Mouse (Mus musculus): ENCODE measurements around the gene Gm14685.
A peak's percentile ranks its signal among the peaks of the same experiment; 100 is the strongest.
"Not testable (repeated sequence)": the region's sequence is repeated elsewhere in the genome, so short reads cannot be mapped to it uniquely, and the experiment has no call there.

The Gm14685 gene

DNA sequence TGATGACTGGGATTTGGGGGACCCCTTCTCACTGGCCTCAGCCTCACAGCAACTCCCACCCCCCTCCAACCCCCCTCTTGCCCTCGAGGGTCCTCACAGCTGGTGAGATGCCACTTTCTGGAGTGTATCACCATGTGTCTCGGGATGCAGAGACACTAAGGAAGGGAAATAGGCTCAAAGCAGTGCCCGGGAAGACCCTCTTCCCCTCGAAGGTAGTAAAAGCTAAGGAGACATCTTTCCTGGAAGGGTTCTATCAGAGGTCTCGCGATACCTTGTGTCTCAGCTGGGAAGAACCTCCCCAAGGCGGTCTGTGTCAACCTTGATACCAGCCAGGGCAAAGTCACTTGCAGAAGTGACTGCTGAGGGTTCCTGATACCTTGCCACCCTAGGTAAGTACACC, at the start of gene Gm14685:
Gm14685 (plus strand) TSS at position 301 of the 400 bp plus-strand sequence.
- not testable (repeated sequence) for DNase-seq (ENCODE audit: low spot score in 2 of 2)

DNA sequence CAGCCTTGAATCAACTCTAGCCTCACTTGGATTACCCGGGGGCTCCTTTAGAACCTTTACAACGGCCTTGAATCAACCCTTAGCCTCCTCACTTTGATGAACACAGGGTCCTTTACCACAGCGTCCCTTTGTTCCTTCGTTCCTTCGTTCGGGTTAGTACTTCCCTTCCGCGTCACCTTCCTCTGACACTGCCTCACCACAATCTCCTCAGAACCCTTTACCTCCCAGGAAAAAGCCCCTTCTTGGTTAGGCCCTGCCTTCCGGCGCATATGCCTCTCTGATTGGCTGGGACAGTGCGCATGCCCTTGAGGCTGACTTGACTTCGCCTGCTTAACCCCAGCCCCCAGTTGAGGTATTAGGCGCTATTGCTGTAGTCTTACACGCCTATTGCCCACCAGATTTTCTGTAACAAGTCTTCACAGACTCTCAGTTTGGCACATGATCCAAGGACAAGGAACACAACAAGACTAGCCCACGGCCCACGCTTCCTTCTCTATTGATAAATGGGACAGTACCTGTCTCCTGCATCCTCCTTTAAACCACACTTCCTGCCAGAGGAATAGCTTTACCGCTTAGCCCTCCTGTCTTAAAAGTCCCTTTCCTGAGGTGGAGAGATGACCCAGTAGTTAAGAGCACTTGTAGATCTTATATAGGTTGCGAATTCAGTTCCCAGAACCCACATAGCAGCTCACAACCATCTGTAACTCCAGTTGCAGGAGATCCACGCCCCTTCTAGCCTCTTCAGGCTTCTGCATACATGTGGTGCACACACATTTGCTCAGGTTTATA, 34.4 kb upstream of the Gm14685 start, which contains the start of gene Xlr4a:
Xlr4a (minus strand) TSS at position 212 of the 789 bp plus-strand sequence.
- DNase-seq (ENCODE audit: low spot score in 2 of 2): not testable (repeated sequence)

DNA sequence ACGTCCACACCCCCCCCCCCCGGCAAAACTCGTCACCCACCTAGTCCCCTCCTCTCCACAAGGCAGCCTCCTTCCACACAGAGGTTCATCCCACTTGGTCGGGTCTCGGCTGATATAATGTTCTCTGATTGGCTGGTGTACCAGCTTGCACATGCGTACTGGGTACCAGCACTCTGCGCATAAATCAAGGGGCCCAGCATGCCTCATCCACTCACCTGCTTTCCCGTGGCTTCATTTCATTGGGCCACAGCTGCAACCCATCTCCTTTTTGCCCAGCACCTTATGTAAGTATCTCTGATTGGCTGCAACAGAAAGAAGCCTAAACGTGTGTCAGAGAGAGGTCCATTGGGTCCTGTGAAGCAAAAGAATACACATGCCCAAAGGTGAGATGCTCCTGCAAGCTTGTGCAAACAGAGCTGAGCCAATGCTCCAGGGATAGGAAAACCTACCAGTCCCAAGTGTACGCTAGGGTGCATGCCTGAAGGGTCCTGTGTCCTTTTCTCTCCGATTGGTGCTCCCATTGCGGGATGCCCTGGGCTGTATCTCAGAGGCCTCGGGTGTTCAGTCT, 19.8 kb upstream of the Gm14685 start, which contains the start of gene Xlr3a:
Xlr3a (minus strand) TSS at position 155 of the 568 bp plus-strand sequence.
- DNase-seq (ENCODE audit: low spot score in 2 of 2): peak in 1 of 2 experiments; percentile 4

- not testable (repeated sequence) for DNase-seq (ENCODE audit: low spot score in 2 of 2)
Measured at GRCm38 (mm10) chrX:73122859-73123829, 6.3 kb downstream of the Gm14685 start.

- DNase-seq (ENCODE audit: low spot score in 2 of 2): not testable (repeated sequence)
Measured at GRCm38 (mm10) chrX:73143218-73143618, 26.4 kb downstream of the Gm14685 start.

DNA sequence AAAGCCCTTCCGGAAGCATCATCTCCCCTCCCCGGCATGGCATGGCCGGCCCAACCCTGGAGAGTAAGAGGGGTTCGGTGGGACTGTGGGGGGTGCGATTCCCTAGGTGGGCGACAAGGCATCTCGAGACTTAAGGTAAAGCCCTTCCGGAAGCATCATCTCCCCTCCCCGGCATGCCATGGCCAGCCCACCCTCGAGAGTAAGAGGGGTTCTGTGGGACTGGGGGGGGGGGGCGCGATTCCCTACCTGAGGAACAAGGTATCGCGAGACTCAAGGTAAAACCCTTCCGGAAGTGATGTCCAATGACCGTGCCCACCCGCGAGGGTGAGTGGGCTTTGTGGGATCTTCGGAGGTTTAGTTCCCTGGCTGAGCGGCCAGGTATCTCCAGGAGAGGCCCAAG, 31.6 kb downstream of the Gm14685 start, which contains the start of gene Xlr5b:
Xlr5b (plus strand) TSS at position 301 of the 400 bp plus-strand sequence.
- not testable (repeated sequence) for DNase-seq (ENCODE audit: low spot score in 2 of 2)

DNA sequence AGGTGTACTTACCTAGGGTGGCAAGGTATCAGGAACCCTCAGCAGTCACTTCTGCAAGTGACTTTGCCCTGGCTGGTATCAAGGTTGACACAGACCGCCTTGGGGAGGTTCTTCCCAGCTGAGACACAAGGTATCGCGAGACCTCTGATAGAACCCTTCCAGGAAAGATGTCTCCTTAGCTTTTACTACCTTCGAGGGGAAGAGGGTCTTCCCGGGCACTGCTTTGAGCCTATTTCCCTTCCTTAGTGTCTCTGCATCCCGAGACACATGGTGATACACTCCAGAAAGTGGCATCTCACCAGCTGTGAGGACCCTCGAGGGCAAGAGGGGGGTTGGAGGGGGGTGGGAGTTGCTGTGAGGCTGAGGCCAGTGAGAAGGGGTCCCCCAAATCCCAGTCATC, 32.5 kb downstream of the Gm14685 start, which contains the start of gene DXBay18:
DXBay18 (minus strand) TSS at position 101 of the 400 bp plus-strand sequence.
- not testable (repeated sequence) for DNase-seq (ENCODE audit: low spot score in 2 of 2)

DNA sequence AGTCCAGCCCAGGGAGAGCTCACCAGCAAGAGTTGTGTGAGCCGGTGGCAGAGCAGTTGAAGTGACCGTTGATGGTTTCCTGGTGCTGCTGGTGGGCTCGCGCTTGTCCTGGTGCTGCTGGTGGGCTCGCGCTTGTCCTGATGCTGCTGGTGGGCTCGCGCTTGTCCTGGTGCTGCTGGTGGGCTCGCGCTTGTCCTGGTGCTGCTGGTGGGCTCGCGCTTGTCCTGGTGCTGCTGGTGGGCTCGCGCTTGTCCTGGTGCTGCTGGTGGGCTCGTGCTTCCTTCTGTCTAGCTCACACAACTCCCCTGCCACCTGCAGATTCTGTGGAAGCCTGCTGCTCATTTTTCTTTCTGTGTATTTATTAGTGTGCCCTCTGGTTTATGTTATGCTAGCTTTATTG, 60.0 kb downstream of the Gm14685 start, which contains the start of gene Spin2d:
Spin2d (minus strand) TSS at position 101 of the 400 bp plus-strand sequence.
- not testable (repeated sequence) for DNase-seq (ENCODE audit: low spot score in 2 of 2)
